Mouse (Mus musculus) layer of hippocampus, adult 18-20 months (tissue): ENCODE measurements around the gene Zc3h12a. TPM values are rescaled to one million over a fixed set of nuclear protein-coding genes. Genes with fewer than 3 reads are reported as not detected.

Experiments used
- DNase-seq, 2 experiments: peaks; one replicate each; pipeline ENCODE4 v3.0.0; 2022; ENCODE audit warnings: low spot score in 2 of 2
- long read RNA-seq: library from polyadenylated mRNA; stranded (forward); transcript quantifications from one replicate; pipeline ENCODE4 v2.0.0, GENCODE M21; 2021
- total RNA-seq, 2 experiments: library from RNA; stranded (reverse); gene quantifications; 2 replicates each; pipeline ENCODE4 v1.2.3; 2021

The Zc3h12a gene
- 1 to 10 TPM in 1 of 2 experiments, under 1 TPM in 1; 0.99 to 1.3 TPM for total RNA-seq
- long read RNA-seq, partial matches to known transcripts = 0 of 1 reads
- long read RNA-seq, other reads (novel, unspliced or antisense) = 0 of 1 reads

DNA sequence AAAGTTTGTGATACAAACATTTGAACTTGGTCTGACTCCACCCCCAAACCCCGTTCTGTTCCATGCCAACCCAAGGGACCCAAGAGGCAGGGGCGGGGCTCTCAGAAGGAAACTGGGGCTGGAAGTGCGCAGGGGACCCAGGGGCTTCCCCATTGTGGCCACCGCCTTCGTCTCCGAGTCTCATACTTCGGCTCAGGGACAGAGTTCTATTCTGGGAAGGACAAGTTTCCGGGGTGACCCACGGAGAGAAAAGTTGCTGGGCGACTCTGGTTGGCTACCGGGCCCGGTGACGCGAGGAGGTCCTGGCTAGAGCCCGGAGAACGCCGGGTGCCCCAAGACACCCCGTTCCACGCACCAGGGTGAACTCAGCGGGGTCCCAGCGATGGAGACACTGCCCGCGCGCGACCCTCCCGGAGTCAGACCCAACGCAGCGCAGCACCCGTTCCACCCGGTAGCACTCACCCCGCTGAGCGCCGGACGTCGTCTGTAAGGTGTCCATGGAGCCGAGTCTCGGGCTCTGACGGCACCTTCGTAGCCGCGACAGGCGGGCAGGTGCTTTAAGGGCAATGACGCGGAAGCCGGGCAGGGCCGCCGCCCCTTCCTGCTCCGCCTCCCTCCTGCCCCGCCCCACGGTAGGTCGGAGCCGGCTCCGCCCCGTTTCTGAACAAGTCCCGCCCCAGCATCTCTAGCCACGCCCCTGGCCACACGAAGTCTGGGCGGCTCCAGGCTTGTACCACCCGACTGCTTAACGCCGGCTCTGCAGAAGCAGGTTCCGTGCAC lies at the start of gene Zc3h12a:
TSS of gene Zc3h12a (minus strand) at position 536 of the 780 bp plus-strand sequence.
- DNase-seq = peak; percentile 54 to 69

GRCm38 (mm10) chr4:125176639-125177165 lies 49.1 kb upstream of the Zc3h12a start:
- DNase-seq = no peak

DNA sequence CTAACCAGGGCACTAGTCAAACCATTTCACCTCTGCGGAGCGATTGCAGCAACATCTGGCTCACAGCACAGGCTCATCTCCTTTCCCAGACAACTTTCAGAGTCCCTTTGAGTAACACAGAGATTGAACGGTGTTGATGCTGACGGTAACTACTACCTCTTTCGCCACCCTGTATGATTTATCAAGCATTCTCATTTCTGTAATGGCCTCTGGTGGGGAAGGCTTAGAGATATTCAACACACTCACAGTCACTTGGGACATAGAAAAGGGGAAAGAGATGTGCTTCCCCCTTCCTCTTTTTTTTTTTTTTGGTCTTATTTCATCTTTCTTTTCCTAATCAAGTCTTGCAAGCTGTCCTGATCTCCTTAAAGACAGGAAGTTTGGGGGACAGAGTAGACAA lies 48.5 kb upstream of the Zc3h12a start:
- DNase-seq = no peak

DNA sequence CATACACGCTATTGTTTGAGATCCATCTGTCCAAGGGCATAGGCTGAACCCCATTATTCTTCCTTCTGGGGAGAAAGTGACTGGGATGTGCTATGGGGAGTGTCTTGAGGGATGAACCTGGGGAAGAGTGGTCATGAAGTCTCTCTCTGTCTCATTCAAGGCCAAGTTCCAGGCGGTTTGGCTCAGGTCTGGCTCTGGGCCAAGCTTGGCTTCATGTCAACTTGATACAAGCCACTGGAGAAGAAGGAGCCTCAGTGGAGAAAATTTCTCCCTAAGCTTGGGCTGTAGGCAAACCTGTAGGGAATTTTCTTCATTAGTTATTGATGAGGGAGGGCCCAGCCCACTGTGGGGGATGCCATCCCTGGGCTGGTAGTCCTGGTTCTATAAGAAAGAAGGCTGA lies 48.0 kb upstream of the Zc3h12a start:
- no peak for DNase-seq

GRCm38 (mm10) chr4:125174516-125175185 lies 47.0 kb upstream of the Zc3h12a start:
- no peak for DNase-seq

GRCm38 (mm10) chr4:125173150-125173549 lies 45.5 kb upstream of the Zc3h12a start:
- DNase-seq = no peak

DNA sequence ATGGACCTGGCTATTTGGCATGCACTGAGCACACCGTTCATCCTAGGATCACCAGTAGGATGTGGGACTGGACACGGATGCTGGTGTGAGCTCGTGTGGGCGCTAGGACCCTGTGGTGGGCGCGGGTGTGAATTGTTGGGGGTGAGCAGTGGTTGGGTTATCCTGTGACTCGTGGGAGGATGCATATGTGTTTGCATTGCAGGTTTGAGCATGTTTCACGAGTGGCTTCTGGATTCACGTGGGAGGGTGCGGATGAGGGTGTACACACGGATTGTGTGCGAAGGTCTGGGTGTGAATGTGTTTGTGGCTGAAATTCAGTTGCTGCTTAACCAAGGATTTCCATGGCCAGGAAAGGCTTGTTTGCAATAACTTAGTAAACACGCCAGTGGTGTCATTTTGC lies 45.1 kb upstream of the Zc3h12a start:
- no peak for DNase-seq

DNA sequence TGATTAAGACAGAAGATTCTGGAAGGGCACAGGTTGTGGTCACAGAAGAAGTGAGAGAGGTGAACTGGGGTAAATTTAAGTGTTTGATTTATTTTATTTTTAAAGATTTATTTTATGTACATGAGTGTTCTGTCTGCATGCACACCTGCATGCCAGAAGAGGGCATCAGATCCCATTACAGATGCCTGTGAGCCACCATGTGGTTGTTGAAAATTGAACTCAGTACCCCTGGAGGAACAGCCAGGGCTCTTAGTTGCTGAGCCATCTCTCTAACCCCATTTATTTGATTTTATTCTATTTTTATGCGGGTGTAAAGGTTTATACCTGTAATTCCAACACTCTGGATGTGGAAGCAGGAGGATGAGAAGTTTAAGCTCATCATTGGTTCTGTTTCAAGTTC lies 40.1 kb upstream of the Zc3h12a start:
- no peak for DNase-seq

DNA sequence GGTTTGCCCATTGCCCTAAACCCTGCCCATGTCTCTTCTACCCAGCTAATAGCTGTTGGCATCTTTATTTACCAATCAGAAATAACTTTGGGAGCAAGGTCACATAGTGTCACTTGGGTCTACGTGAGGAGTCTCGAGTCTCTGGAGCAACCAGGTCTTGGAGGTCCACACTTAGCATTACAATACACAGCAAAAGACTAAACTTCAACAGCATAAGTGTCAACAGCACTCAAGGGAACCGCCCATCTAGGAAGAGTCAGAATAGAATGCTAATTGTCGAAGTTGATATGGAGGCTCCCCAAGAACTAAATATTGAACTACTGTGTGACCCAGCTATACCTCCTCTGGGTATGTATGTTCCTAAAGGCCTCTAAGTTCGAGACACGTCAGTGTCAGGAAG lies 37.2 kb upstream of the Zc3h12a start:
- DNase-seq = no peak

GRCm38 (mm10) chr4:125162701-125163100 lies 35.1 kb upstream of the Zc3h12a start:
- DNase-seq = no peak

GRCm38 (mm10) chr4:125161392-125161791 lies 33.8 kb upstream of the Zc3h12a start:
- no peak for DNase-seq

DNA sequence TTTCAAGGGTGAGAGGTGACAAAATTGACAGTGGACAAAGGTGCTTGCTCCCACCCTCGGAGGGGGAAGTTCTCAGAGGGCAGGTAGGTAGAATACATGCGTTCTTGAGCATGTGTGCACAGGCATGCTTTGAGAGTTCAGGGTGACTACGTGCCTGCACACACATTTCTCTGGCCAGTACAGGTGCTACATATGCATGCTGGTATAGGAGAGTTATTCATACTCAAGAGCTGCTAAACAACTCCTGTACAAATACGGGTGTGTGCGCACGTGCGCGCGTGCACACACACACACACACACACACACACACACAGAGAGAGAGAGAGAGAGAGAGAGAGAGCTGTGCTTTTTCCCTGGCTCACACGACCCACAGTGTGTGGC lies 33.3 kb upstream of the Zc3h12a start:
- no peak for DNase-seq

DNA sequence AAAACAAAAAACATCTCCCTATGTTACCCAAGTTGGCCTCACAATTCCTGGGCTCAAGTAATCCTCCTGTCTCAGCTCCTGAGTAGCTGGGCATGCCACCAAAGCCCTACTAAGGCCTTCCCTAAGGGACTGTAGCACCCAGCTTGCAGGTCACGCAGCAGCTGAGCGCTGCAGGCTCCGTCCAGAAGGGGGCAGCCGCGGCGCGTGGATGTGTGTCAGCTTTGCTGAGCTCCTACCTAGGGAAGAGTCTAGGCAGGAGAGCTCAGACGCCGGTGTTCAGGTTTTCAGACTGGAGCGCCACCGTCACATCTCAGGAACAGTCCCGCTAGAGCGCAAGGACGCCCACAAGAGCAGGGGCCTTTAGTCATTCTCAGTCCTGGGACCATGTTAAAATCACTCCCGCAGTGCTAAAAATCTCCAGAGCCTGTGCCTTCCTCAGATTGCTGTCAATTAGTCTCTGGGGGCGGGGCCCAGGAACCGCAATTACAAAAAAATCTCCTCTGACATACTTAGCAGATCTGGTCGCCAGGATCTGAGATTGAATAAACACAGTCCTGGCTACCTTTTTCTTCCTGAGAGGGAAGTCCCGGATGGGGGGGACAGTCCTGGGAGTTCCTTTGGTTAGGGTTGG lies 32.8 kb upstream of the Zc3h12a start:
- DNase-seq = peak; percentile 87 to 94

DNA sequence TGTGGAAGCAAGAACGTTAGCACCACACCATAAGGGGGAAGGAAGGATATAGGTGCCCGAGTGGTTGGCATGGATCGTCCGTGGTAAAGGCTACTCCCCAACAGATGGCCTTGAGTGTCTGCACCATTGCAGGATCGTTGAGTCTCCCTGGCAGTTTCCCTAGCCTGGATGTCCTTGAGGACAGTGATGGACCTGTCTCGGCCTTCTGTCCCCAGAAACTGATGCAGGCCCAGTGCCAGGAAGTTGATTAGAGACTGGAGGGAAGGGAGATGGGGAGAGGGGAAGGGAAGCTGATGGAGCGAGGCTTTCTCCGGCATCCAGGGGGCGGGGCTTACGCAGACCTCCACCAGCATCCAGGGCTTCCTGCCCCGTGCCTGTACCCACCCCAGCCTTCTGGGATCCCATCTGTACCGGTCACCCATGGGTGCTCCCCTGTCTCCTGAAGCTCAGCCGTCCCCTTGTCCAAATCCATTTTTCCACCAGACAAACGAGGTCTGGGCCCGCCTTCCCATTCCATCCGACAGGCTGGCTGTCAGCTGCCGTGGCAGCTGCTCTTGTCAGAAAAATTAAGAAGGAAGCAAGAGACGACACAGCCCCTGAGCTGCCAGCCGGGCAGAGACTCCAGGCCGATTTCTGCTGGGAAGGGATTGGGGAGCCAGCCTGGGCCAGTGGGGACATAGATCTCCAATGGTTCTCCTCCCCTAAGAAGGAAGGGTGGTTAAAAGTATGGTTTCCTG lies 31.1 kb upstream of the Zc3h12a start:
- DNase-seq = peak in 1 of 2 experiments; percentile 12

GRCm38 (mm10) chr4:125158081-125158480 lies 30.4 kb upstream of the Zc3h12a start:
- no peak for DNase-seq

GRCm38 (mm10) chr4:125157322-125157721 lies 29.7 kb upstream of the Zc3h12a start:
- no peak for DNase-seq

DNA sequence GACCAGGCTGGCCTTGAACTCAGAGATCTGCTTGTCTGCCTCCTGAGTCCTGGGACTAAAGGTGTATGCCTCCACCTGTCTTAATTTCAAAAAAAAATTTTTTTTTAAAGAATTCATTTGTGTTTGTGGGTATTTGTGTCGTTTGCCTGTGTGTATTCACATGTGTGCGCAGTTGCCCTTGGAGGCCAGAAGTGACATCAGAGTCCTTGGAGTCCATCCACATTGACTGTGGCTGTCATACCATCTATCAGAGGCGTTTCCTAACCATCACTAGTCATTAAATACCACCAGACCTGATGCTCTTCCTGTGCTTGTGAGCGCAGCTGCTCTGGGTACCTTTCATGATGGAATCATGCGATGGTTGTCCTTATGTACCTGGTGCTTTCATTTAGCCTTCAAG lies 28.0 kb upstream of the Zc3h12a start:
- no peak for DNase-seq

DNA sequence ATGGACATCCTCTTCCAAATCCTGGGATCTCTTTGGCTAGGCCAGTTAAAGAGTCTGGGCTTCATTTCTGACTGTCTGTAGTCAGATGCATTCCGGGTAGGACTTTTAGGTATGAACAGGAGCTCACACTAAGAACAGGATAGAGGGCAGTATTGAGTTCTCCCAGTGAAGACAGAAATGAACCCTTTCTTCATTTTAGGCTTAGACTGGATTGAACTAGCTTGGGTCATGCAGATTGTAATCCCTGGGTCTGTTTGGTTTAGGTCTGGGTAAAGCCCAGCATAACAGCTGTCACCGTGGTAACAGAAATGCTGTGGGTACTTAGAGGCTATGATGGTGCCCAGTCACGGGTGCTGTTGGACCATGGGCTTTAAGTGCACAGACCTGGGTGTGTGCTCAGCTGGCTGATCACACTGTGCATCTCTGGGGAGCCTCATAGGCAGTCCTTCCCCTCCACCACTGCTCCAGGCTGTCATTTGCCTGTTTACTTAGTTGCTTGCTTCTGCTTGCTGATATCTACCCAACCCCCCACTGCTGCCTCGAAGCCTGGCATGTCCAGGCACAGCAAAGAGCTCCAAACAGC lies 26.1 kb upstream of the Zc3h12a start:
- no peak for DNase-seq

GRCm38 (mm10) chr4:125152469-125152868 lies 24.8 kb upstream of the Zc3h12a start:
- no peak for DNase-seq

DNA sequence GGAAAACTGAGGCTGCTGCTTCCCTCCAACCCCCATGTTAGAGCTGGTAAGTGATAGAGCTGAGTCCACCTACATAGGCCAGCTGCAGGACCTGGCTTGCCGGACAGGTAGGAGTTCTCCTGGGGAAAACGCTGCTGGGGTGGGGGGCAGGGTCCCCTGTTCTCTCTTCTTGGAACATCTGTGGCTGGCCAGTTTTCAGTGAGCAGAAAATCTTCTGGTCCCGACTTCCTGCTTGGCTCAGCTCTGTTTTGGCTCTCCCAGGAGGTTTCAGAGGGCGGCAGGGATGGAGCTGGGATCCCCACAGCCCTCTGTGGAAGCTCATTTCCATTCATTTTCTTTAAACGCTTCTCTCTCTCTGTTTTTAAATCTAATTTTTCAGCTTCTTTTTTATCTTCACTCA lies 21.8 kb upstream of the Zc3h12a start:
- DNase-seq = no peak

GRCm38 (mm10) chr4:125147970-125148369 lies 20.3 kb upstream of the Zc3h12a start:
- no peak for DNase-seq
